Mouse (Mus musculus): ENCODE results near the gene Sulf2.

DNA sequence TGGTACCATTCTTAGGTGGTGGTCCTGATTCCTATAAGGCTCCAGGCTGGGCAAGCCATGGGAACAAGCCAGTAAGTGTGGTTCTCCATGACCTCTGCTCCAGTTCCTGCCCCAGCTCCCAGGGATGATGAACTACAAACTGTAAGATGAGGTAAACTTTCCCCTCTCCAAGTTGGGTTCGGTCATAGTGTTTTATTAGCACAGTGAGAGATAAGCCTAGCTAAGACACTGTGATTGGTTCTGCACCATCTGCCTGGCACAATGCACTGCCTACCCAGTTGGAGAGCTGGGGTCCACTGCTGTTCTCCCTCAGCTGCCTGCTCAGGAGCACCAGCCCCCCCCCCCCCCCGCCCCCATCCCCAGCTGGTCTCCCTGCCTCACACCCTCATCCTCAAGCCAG is 30.4 kb downstream of the Sulf2 start:
- TF ChIP-seq CTCF (IDR thresholded peaks at IDR 0.05; ENCODE audit: borderline replicate concordance, insufficient read depth, low read length) (no peak), POLR2A (IDR thresholded peaks at IDR 0.05; ENCODE audit: low read depth, low read length) (no peak)
